Mouse (Mus musculus): ENCODE measurements around the gene Nav2.

GRCm38 (mm10) chr7:49450261-49451141, 542.0 kb downstream of the Nav2 start:
- TF ChIP-seq POLR2A (IDR thresholded peaks at IDR 0.05; ENCODE audit: borderline replicate concordance, extremely low read depth, insufficient read depth, insufficient read length, poor library complexity, severe bottlenecking) = no peak
- no peak for TF ChIP-seq CTCF (IDR thresholded peaks at IDR 0.05; ENCODE audit: borderline replicate concordance, extremely low read depth, insufficient read depth, insufficient read length)
